Mouse (Mus musculus) intestine, embryonic 14.5 days (tissue): ENCODE measurements around the gene Zfp383. TPM values are rescaled to one million over a fixed set of nuclear protein-coding genes. Genes with fewer than 3 reads are reported as not detected.
"Not testable (repeated sequence)": the region's sequence is repeated elsewhere in the genome, so short reads cannot be mapped to it uniquely, and the experiment has no call there.

ENCODE experiments used
- ATAC-seq: fragments of 200-750 bp; cut with Nextera tagmentation; replicated peaks from 2 replicates; pipeline ENCODE4 v1.8.0; 2017; ENCODE audit warnings: low read depth, moderate number of reproducible peaks, moderate TSS enrichment, moderate library complexity; ENCODE audit not compliant: low FRiP score, low TSS enrichment
- DNase-seq: peaks from one replicate; pipeline ENCODE4 v3.0.0-alpha.2; 2018; ENCODE audit warnings: low spot score
- H3K27ac ChIP-seq: fragments of 300-500 bp; sonication (generic); 2 replicates; pipeline ENCODE4 v1.5.1; 2014; ENCODE audit warnings: low read depth, mild to moderate bottlenecking, control low read depth
- H3K27me3 ChIP-seq: fragments of 300-500 bp; sonication (generic); replicated peaks from 2 replicates; pipeline ENCODE4 v1.6.1; 2014; ENCODE audit warnings: low read length, control low read depth; ENCODE audit not compliant: control insufficient read depth, insufficient read depth
- H3K36me3 ChIP-seq: fragments of 300-500 bp; sonication (generic); 2 replicates; pipeline ENCODE4 v1.6.1; 2014; ENCODE audit warnings: low read length, control low read depth; ENCODE audit not compliant: control insufficient read depth, insufficient read depth
- H3K4me1 ChIP-seq: fragments of 300-500 bp; sonication (generic); replicated peaks from 2 replicates; pipeline ENCODE4 v1.6.1; 2014; ENCODE audit warnings: low read length, control low read depth, mixed read lengths; ENCODE audit not compliant: control insufficient read depth, insufficient read depth
- H3K4me2 ChIP-seq: fragments of 300-500 bp; sonication (generic); 2 replicates; pipeline ENCODE4 v1.6.1; 2014; ENCODE audit warnings: low read length
- H3K4me3 ChIP-seq: fragments of 300-500 bp; sonication (generic); 2 replicates; pipeline ENCODE4 v1.5.1; 2014; ENCODE audit warnings: low read depth, low read length, control low read depth, mixed read lengths
- H3K9ac ChIP-seq: fragments of 300-500 bp; sonication (generic); 2 replicates; pipeline ENCODE4 v1.6.1; 2014; ENCODE audit warnings: mild to moderate bottlenecking, low read length
- H3K9me3 ChIP-seq: fragments of 300-500 bp; sonication (generic); 2 replicates; pipeline ENCODE4 v1.6.1; 2016; ENCODE audit warnings: low read length, control low read depth; ENCODE audit not compliant: control insufficient read depth
- WGBS: fragments of 180-500 bp; shearing (Covaris S2); extraction: QIAGEN DNeasy Blood & Tissue Kit; methylation state at CpG from one replicate; pipeline ENCODE4 v1.1.7; 2014; 5-methylcytosine and 5-hydroxymethylcytosine counted together
- polyA plus RNA-seq: library from polyadenylated mRNA; unstranded; fragments of >200 nt; fragmentation: Nextera tagmentation; extraction: Ambion mirVana; gene quantifications from 2 replicates; pipeline ENCODE4 v1.2.1, GENCODE M21; 2014

Gene Zfp383
- polyA plus RNA-seq, 1 experiment from 2014 or later: 5.4 TPM

GRCm38 (mm10) chr7:29953086-29953485 lies 45.1 kb downstream of the Zfp383 start:
- Histone ChIP-seq H3K9me3 (no peaks in the 10 kb centered on the region), H3K27ac (peak overlapping the region; percentile 93), H3K36me3 (peaks cover 20% of the 10 kb centered on the region), H3K27me3 (no peaks in the 10 kb centered on the region), H3K9ac (peak overlapping the region; percentile 79), H3K4me2 (peak overlapping the region; percentile 68), H3K4me3 (peak overlapping the region; percentile 70), H3K4me1 (0 out of 2 replicates have a peak, but pooled peaks cover 2% of the 10 kb centered on the region)
- ATAC-seq (0 out of 2 replicates have a peak, but pooled peaks have one; percentile 6), DNase-seq (no peak)
- whole genome bisulfite sequencing: 40% methylated on average over 10 of the region's 10 CpGs

GRCm38 (mm10) chr7:29953513-29954401 lies 45.7 kb downstream of the Zfp383 start, which contains the start of gene Zfp74:
Gene Zfp74, minus strand, starts transcription at chr7:29954089.
- ATAC-seq (peak; percentile 87), DNase-seq (peak; percentile 94)
- no peaks in the 10 kb centered on the region for H3K27me3 ChIP-seq
- H3K9me3 ChIP-seq: no peaks in the 10 kb centered on the region
- under 1% methylated on average over 52 of the region's 52 CpGs for WGBS
- peak within 1 kb of the TSS; percentile 93 for H3K27ac ChIP-seq
- H3K9ac ChIP-seq: peak within 1 kb of the TSS; percentile 79
- H3K4me3 ChIP-seq: peak within 1 kb of the TSS; percentile 70
- H3K4me1 ChIP-seq: 0 out of 2 replicates have a peak, but pooled peaks cover 2% of the 10 kb centered on the region
- peak within 1 kb of the TSS; percentile 68 for H3K4me2 ChIP-seq
- H3K36me3 ChIP-seq: peaks cover 20% of the 10 kb centered on the region

DNA sequence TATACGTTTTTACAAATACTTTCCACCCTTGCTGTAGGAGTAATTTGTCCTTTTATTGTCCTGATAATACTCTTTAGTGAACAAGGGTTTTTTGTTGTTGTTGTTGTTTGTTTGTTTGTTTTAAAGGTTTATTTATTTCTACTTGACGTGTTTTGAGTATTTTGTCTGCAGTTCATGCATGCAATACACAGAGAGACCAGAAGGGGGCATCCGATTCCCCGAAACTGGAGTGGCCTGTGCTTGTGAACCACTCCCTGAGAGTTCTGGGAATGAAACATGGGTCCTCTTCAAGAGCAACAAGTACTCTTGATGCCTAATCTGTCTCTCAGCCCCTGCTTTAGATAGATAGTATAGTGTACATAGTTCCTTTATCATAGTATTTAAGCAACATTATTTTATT lies 46.7 kb downstream of the Zfp383 start:
- ATAC-seq: no peak

GRCm38 (mm10) chr7:29956257-29956656 lies 48.2 kb downstream of the Zfp383 start:
- peak; percentile 53 for DNase-seq
- no peak overlapping the region for H3K27ac ChIP-seq
- ATAC-seq: no peak
- H3K4me2 ChIP-seq: peak overlapping the region; percentile 20; the same call in 1 of the 2 replicates
- H3K27me3 ChIP-seq: no peaks in the 10 kb centered on the region
- no peaks in the 10 kb centered on the region for H3K9me3 ChIP-seq
- WGBS: 50% methylated on average over 10 of the region's 10 CpGs
- H3K36me3 ChIP-seq: no peaks in the 10 kb centered on the region
- 0 out of 2 replicates have a peak, but pooled peaks cover 2% of the 10 kb centered on the region for H3K4me1 ChIP-seq
- H3K4me3 ChIP-seq: no peak overlapping the region
- H3K9ac ChIP-seq: no peak overlapping the region

More for the DNA sequence above, 46.7 kb downstream of the Zfp383 start:
- Histone ChIP-seq H3K36me3 (peaks cover 12% of the 10 kb centered on the region; the same call in 1 of the 2 replicates), H3K4me1 (0 out of 2 replicates have a peak, but pooled peaks cover 2% of the 10 kb centered on the region), H3K9me3 (no peaks in the 10 kb centered on the region), H3K4me2 (peak overlapping the region; percentile 68; the same call in 1 of the 2 replicates), H3K9ac (no peak overlapping the region), H3K27me3 (no peaks in the 10 kb centered on the region), H3K4me3 (peak overlapping the region; percentile 70; the same call in 1 of the 2 replicates), H3K27ac (no peak overlapping the region)
- peak; percentile 66 for DNase-seq
- 27% methylated on average over 4 of the region's 4 CpGs for WGBS

DNA sequence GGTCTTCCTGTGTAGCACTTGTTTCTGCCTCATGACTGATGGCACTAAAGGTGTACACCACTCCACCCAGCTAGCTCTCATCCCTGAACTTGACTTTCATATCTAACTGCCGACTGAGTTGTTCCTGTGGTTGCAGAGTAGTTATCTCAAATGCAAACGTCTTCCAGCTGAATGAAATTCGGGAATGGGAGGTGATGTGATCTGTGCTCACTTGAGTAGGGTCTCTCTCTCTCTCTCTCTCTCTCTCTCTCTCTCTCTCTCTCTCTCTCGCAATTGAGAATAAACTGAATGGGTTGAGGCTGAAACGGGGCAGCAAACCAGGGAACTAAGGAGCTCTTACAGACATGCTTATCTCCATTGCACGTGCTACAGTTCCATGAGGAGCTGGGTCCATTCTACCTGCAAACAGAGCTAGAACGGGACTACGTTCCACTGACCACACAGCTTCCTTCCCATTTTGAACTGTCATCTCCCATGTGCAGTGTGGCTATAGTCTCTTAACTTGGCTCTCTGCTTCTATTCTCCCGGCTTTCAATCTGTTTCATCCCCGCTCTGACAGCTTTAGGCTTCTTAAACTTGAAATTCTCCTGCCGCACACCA lies 50.2 kb downstream of the Zfp383 start:
- H3K27ac ChIP-seq: no peak overlapping the region
- no peak overlapping the region for H3K4me2 ChIP-seq
- no peaks in the 10 kb centered on the region for H3K4me1 ChIP-seq
- DNase-seq (no peak), ATAC-seq (no peak)
- 85% methylated on average over 11 of the region's 11 CpGs for WGBS
- H3K9me3 ChIP-seq: no peaks in the 10 kb centered on the region
- no peaks in the 10 kb centered on the region for H3K27me3 ChIP-seq
- no peak overlapping the region for H3K9ac ChIP-seq
- H3K36me3 ChIP-seq: no peaks in the 10 kb centered on the region
- H3K4me3 ChIP-seq: no peak overlapping the region

- no peaks in the 10 kb centered on the region for H3K27me3 ChIP-seq
- H3K9me3 ChIP-seq: no peaks in the 10 kb centered on the region
- whole genome bisulfite sequencing: 59% methylated on average over 3 of the region's 3 CpGs
- no peak overlapping the region for H3K27ac ChIP-seq
- H3K4me3 ChIP-seq: no peak overlapping the region
- DNase-seq (no peak), ATAC-seq (no peak)
- no peak overlapping the region for H3K4me2 ChIP-seq
- H3K36me3 ChIP-seq: no peaks in the 10 kb centered on the region
- H3K4me1 ChIP-seq: no peaks in the 10 kb centered on the region
- H3K9ac ChIP-seq: no peak overlapping the region
Observed at GRCm38 (mm10) chr7:29959004-29959403, 51.0 kb downstream of the Zfp383 start.

GRCm38 (mm10) chr7:29965115-29965810 lies 57.2 kb downstream of the Zfp383 start:
- H3K9me3 ChIP-seq, DNase-seq, H3K4me2 ChIP-seq, H3K9ac ChIP-seq, H3K4me1 ChIP-seq, H3K4me3 ChIP-seq, H3K27me3 ChIP-seq, ATAC-seq, H3K36me3 ChIP-seq, H3K27ac ChIP-seq: not testable (repeated sequence)
- WGBS: 45% methylated on average over 35 of the region's 39 CpGs
